Mouse (Mus musculus) neural tube, embryonic 11.5 days (tissue): ENCODE measurements around the gene Zfp593. TPM values are rescaled to one million over a fixed set of nuclear protein-coding genes. Genes with fewer than 3 reads are reported as not detected.

Experiments used
- ATAC-seq: fragments of 200-750 bp; cut with Nextera tagmentation; 2 replicates; pipeline ENCODE4 v1.8.0; 2017; ENCODE audit warnings: moderate number of reproducible peaks, mild to moderate bottlenecking, moderate TSS enrichment, moderate library complexity; ENCODE audit not compliant: insufficient read depth, low FRiP score, low TSS enrichment
- DNase-seq: peaks from one replicate; pipeline ENCODE4 v3.0.0-alpha.2; 2015; ENCODE audit warnings: low spot score
- H3K27ac ChIP-seq: fragments of 300-500 bp; sonication (generic); 2 replicates; pipeline ENCODE4 v1.5.1; 2014; ENCODE audit warnings: low read depth, mild to moderate bottlenecking, low read length
- H3K27me3 ChIP-seq: fragments of 300-500 bp; sonication (generic); 2 replicates; pipeline ENCODE4 v1.6.1; 2014; ENCODE audit warnings: mild to moderate bottlenecking, low read length, mixed read lengths; ENCODE audit not compliant: control insufficient read depth, insufficient read depth
- H3K36me3 ChIP-seq: fragments of 300-500 bp; sonication (generic); 2 replicates; pipeline ENCODE4 v1.6.1; 2014; ENCODE audit warnings: mild to moderate bottlenecking, low read length, moderate library complexity, mixed read lengths; ENCODE audit not compliant: control insufficient read depth, insufficient read depth
- H3K4me1 ChIP-seq: fragments of 300-500 bp; sonication (generic); 2 replicates; pipeline ENCODE4 v1.6.1; 2014; ENCODE audit warnings: low read length, mixed read lengths; ENCODE audit not compliant: control insufficient read depth, insufficient read depth
- H3K4me2 ChIP-seq: fragments of 300-500 bp; sonication (generic); 2 replicates; pipeline ENCODE4 v1.6.1; 2014; ENCODE audit warnings: low read depth, mild to moderate bottlenecking, moderate library complexity
- H3K4me3 ChIP-seq: fragments of 300-500 bp; sonication (generic); 2 replicates; pipeline ENCODE4 v1.5.1; 2014; ENCODE audit warnings: low read depth, low read length
- H3K9ac ChIP-seq: fragments of 300-500 bp; sonication (generic); 2 replicates; pipeline ENCODE4 v1.6.1; 2014; ENCODE audit warnings: mild to moderate bottlenecking, low read length
- H3K9me3 ChIP-seq: fragments of 300-500 bp; sonication (generic); 2 replicates; pipeline ENCODE4 v1.6.1; 2016; ENCODE audit warnings: low read length; ENCODE audit not compliant: control insufficient read depth
- WGBS: fragments of 180-500 bp; shearing (Covaris S2); extraction: QIAGEN DNeasy Blood & Tissue Kit; methylation state at CpG from one replicate; pipeline ENCODE4 v1.1.7; 2014; 5-methylcytosine and 5-hydroxymethylcytosine counted together
- polyA plus RNA-seq: library from polyadenylated mRNA; unstranded; fragments of >200 nt; fragmentation: Nextera tagmentation; extraction: Ambion mirVana; gene quantifications from 2 replicates; pipeline ENCODE4 v1.2.1, GENCODE M21; 2014

The Zfp593 gene
- polyA plus RNA-seq, 1 experiment from 2014 or later: 18.6 TPM

DNA sequence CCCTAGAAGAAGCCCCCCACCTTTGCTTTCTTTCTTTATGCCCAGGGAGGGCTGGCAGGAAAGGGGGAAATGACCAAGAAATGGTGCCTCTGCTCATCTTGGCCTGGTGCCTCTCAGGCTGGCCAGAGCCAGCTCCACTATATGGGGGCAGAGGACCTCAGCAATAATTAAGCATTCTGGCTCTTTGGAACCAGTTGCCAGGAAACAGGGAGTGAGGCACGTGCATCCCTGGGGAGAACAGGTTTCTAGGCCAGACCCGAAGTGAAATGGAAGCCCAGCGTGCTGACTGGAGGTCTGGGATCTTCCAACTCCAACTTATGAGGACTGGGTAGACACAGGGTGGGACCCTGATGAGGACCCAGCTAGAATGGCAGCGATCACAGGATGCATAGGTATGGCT is 864 bp upstream of the Zfp593 start:
- 28% methylated on average over 4 of the region's 4 CpGs for WGBS
- Histone ChIP-seq H3K27ac (no peak overlapping the region), H3K4me3 (no peak overlapping the region), H3K4me2 (peak overlapping the region; percentile 97; the same call in 1 of the 2 replicates), H3K36me3 (no peaks in the 10 kb centered on the region), H3K9ac (no peak overlapping the region), H3K9me3 (no peaks in the 10 kb centered on the region), H3K4me1 (peaks cover 13% of the 10 kb centered on the region), H3K27me3 (peaks cover 14% of the 10 kb centered on the region)
- ATAC-seq (no peak), DNase-seq (no peak)

- Histone ChIP-seq H3K27me3 (peaks cover 2% of the 10 kb centered on the region; the same call in 1 of the 2 replicates), H3K9ac (no peak within 1 kb of the TSS), H3K4me1 (peaks cover 10% of the 10 kb centered on the region), H3K27ac (no peak within 1 kb of the TSS), H3K4me3 (peak within 1 kb of the TSS; percentile 91), H3K9me3 (no peaks in the 10 kb centered on the region), H3K4me2 (peak within 1 kb of the TSS; percentile 97; the same call in 1 of the 2 replicates), H3K36me3 (no peaks in the 10 kb centered on the region)
- DNase-seq: no peak
- WGBS: 96% methylated on average over 17 of the region's 17 CpGs
- no peak for ATAC-seq
Observed at GRCm38 (mm10) chr4:134243516-134244250, 1.7 kb downstream of the Zfp593 start, which contains the start of gene E130218I03Rik. Gene E130218I03Rik (plus strand): TSS chr4:134243662.

DNA sequence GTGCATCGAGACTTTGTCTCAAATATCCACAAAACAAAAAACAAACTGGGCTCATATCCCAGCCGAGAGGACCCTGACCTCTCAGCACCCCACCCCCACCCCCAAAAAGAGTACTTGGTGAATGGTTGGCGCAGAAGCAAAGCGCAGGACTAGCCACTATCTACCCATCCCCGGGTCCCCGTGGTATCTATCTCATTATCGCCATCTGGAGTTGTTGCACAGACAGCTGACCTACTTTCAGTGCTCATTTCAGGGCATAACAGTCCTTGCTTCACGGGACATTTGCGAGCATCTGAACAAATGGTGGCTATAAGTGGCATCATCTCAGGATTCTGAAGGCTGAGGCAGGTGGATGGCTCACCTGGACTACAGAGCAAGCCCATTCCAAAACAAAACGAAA is 6.7 kb downstream of the Zfp593 start:
- ATAC-seq: no peak
- H3K27me3 ChIP-seq: peaks cover 13% of the 10 kb centered on the region
- H3K9ac ChIP-seq: no peak overlapping the region
- H3K27ac ChIP-seq: no peak overlapping the region
- H3K9me3 ChIP-seq: no peaks in the 10 kb centered on the region
- no peak overlapping the region for H3K4me2 ChIP-seq
- no peaks in the 10 kb centered on the region for H3K4me1 ChIP-seq
- H3K36me3 ChIP-seq: no peaks in the 10 kb centered on the region
- H3K4me3 ChIP-seq: no peak overlapping the region
- 15% methylated on average over 10 of the region's 10 CpGs for WGBS
- DNase-seq: no peak

DNA sequence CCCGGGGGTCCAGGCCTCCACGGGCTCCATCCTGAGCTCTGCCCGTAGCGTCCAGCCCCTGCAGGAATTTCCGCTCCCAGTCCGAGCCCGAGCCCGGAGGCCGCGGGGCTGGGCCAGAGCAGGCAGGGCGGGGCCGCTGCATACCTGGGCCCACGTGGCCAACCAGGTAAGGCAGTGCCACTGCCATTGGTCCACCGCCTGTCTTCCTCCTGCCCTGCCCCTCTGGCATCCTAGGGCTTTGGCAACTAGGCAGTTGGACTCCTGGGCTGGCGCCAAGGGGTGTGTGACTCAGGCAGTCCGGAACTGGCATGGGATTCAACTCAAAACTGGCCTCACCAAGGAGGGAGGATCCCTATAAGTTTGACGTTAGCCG is 7.1 kb downstream of the Zfp593 start, which contains the start of gene Cnksr1:
Gene Cnksr1, minus strand, starts transcription at position 121 of the 373 bp plus-strand sequence.
- 4% methylated on average over 18 of the region's 18 CpGs for WGBS

GRCm38 (mm10) chr4:134237582-134238278 is 7.7 kb downstream of the Zfp593 start:
- 0 out of 2 replicates have a peak overlapping the region, but pooled peaks have one; percentile 10 for H3K9ac ChIP-seq
- ATAC-seq: no peak
- no peak overlapping the region for H3K27ac ChIP-seq
- H3K4me2 ChIP-seq: no peak overlapping the region
- no peaks in the 10 kb centered on the region for H3K36me3 ChIP-seq
- H3K27me3 ChIP-seq: peaks cover 13% of the 10 kb centered on the region
- H3K4me3 ChIP-seq: no peak overlapping the region
- no peaks in the 10 kb centered on the region for H3K9me3 ChIP-seq
- DNase-seq: no peak
- no peaks in the 10 kb centered on the region for H3K4me1 ChIP-seq
- 27% methylated on average over 19 of the region's 19 CpGs for WGBS

More for the DNA sequence above, 7.1 kb downstream of the Zfp593 start, which contains the start of gene Cnksr1:
- ATAC-seq: no peak
- peaks cover 13% of the 10 kb centered on the region for H3K27me3 ChIP-seq
- DNase-seq: no peak
- no peak within 1 kb of the TSS for H3K4me3 ChIP-seq
- H3K27ac ChIP-seq: no peak within 1 kb of the TSS
- no peaks in the 10 kb centered on the region for H3K9me3 ChIP-seq
- 0 out of 2 replicates have a peak within 1 kb of the TSS, but pooled peaks have one; percentile 10 for H3K9ac ChIP-seq
- H3K4me2 ChIP-seq: no peak within 1 kb of the TSS
- H3K4me1 ChIP-seq: no peaks in the 10 kb centered on the region
- H3K36me3 ChIP-seq: no peaks in the 10 kb centered on the region

GRCm38 (mm10) chr4:134234876-134235275 is 10.5 kb downstream of the Zfp593 start:
- Histone ChIP-seq H3K9me3 (no peaks in the 10 kb centered on the region), H3K4me2 (no peak overlapping the region), H3K36me3 (no peaks in the 10 kb centered on the region), H3K27ac (no peak overlapping the region), H3K4me1 (no peaks in the 10 kb centered on the region), H3K4me3 (no peak overlapping the region), H3K27me3 (peaks cover 13% of the 10 kb centered on the region), H3K9ac (no peak overlapping the region)
- ATAC-seq: no peak
- WGBS: 88% methylated on average over 5 of the region's 5 CpGs
- DNase-seq: no peak

DNA sequence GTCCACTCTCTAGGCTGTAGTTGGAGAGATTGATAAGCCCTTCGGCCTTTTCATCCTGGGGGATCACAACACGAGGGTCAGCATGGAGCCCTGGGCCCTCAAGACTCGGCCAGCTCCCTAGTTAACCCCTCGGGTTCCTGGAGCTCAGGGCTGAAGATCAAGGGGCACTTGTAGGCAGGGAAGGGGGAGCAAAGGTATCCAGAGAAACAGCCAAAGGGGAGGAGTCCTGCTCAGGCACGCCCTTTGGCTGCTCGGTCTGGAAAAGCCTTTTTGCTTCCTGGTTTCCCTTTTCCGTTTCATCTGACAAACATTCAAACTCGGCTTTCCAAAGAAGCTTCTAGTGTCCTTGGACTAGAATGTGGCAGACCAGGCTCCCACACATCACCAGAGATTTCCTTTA is 15.0 kb downstream of the Zfp593 start:
- Histone ChIP-seq H3K4me2 (no peak overlapping the region), H3K36me3 (no peaks in the 10 kb centered on the region), H3K9ac (no peak overlapping the region), H3K27ac (no peak overlapping the region), H3K4me3 (no peak overlapping the region), H3K9me3 (no peaks in the 10 kb centered on the region), H3K4me1 (no peaks in the 10 kb centered on the region), H3K27me3 (no peaks in the 10 kb centered on the region)
- ATAC-seq: no peak
- 43% methylated on average over 8 of the region's 8 CpGs for WGBS
- no peak for DNase-seq

DNA sequence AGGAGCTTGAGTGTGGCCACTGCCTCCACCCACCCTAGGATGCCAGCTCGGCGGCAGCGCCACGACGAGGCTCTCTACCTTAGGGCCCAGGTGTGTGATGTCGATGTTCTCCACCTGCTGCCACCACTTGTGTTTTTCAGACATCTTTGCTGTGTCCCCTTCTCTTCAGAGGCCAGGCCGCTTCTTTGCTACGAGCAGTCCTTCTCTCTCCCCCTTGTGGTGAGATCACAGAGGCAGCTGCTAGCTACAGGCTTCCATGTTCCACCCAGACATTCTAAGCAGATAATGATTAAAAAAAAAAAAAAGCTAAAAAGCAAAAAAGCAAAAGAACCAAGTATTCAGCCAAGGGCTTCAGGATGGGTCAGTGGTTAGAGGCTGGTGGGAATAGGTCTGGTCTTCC is 18.2 kb downstream of the Zfp593 start, which contains the start of gene Catsper4:
Gene Catsper4, minus strand, starts transcription at position 190 of the 400 bp plus-strand sequence.
- Histone ChIP-seq H3K9me3 (no peaks in the 10 kb centered on the region), H3K4me3 (no peak within 1 kb of the TSS), H3K36me3 (no peaks in the 10 kb centered on the region), H3K27ac (no peak within 1 kb of the TSS), H3K4me1 (no peaks in the 10 kb centered on the region), H3K27me3 (no peaks in the 10 kb centered on the region), H3K9ac (no peak within 1 kb of the TSS), H3K4me2 (no peak within 1 kb of the TSS)
- DNase-seq: no peak
- 63% methylated on average over 8 of the region's 8 CpGs for WGBS
- no peak for ATAC-seq
